Mouse (Mus musculus) hindbrain, embryonic 14.5 days (tissue): ENCODE results near the gene Mmp11. TPM values are rescaled to one million over a fixed set of nuclear protein-coding genes. Genes with fewer than 3 reads are reported as not detected.

Source experiments
- ATAC-seq: fragments of 200-750 bp; cut with Nextera tagmentation; 2 replicates; pipeline ENCODE4 v1.8.0; 2017; ENCODE audit warnings: moderate number of reproducible peaks, mild to moderate bottlenecking, moderate TSS enrichment, moderate library complexity; ENCODE audit not compliant: low FRiP score
- DNase-seq: peaks from one replicate; pipeline ENCODE4 v3.0.0-alpha.2; 2015; ENCODE audit warnings: low spot score
- H3K27ac ChIP-seq: fragments of 300-500 bp; sonication (generic); 2 replicates; pipeline ENCODE4 v1.5.1; 2014; ENCODE audit warnings: mild to moderate bottlenecking, moderate library complexity
- H3K27me3 ChIP-seq: fragments of 300-500 bp; sonication (generic); 2 replicates; pipeline ENCODE4 v1.6.1; 2014; ENCODE audit warnings: mild to moderate bottlenecking, low read length, mixed read lengths; ENCODE audit not compliant: control insufficient read depth, insufficient read depth
- H3K36me3 ChIP-seq: fragments of 300-500 bp; sonication (generic); replicated peaks from 2 replicates; pipeline ENCODE4 v1.6.1; 2014; ENCODE audit not compliant: control insufficient read depth, insufficient read depth
- H3K4me1 ChIP-seq: fragments of 300-500 bp; sonication (generic); replicated peaks from 2 replicates; pipeline ENCODE4 v1.6.1; 2014; ENCODE audit warnings: antibody characterized with exemption, low read length, mixed read lengths; ENCODE audit not compliant: control insufficient read depth, insufficient read depth
- H3K4me2 ChIP-seq: fragments of 300-500 bp; sonication (generic); replicated peaks from 2 replicates; pipeline ENCODE4 v1.6.1; 2014; ENCODE audit warnings: mild to moderate bottlenecking, moderate library complexity
- H3K4me3 ChIP-seq: fragments of 300-500 bp; sonication (generic); replicated peaks from 2 replicates; pipeline ENCODE4 v1.5.1; 2014; ENCODE audit warnings: mild to moderate bottlenecking, low read length
- H3K9ac ChIP-seq: fragments of 300-500 bp; sonication (generic); 2 replicates; pipeline ENCODE4 v1.6.1; 2014
- H3K9me3 ChIP-seq: fragments of 300-500 bp; sonication (generic); 2 replicates; pipeline ENCODE4 v1.6.1; 2016; ENCODE audit warnings: low read length; ENCODE audit not compliant: control insufficient read depth
- WGBS: fragments of 180-500 bp; shearing (Covaris S2); extraction: QIAGEN DNeasy Blood & Tissue Kit; methylation state at CpG from one replicate; pipeline ENCODE4 v1.1.7; 2014; 5-methylcytosine and 5-hydroxymethylcytosine counted together
- polyA plus RNA-seq: library from polyadenylated mRNA; unstranded; fragments of >200 nt; fragmentation: Nextera tagmentation; extraction: Ambion mirVana; gene quantifications from 2 replicates; pipeline ENCODE4 v1.2.1, GENCODE M21; 2014

Gene Mmp11
- polyA plus RNA-seq, 1 experiment from 2014 or later = 18.0 TPM

DNA sequence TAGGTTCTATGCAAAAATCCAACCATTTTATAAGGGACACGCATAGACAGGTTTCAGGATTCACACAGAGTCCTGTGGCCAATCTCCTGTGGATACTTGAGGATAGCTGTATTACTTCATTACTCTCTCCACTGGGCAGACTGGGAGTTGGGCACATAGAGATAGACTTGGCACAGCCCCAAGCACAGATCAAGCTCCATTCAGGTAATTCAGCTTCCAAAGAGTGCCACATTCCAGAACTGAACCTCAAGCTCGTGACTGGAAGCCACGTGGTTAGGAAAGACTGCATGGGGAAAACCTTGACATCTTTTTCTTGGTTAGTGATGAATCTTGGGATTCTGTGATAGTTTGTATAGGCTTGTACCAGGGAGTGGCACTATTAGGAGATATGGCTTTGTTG is 57.5 kb downstream of the Mmp11 start:
- H3K4me2 ChIP-seq = no peak overlapping the region
- 91% methylated on average over 3 of the region's 3 CpGs for WGBS
- no peak for ATAC-seq

GRCm38 (mm10) chr10:75873543-75874170 is 62.6 kb downstream of the Mmp11 start:
- Histone ChIP-seq H3K9me3 (no peaks in the 10 kb centered on the region), H3K27me3 (no peaks in the 10 kb centered on the region), H3K4me2 (peak overlapping the region; percentile 61), H3K4me3 (peak overlapping the region; percentile 28), H3K27ac (peak overlapping the region; percentile 92), H3K36me3 (no peaks in the 10 kb centered on the region), H3K9ac (peak overlapping the region; percentile 57), H3K4me1 (peaks cover 15% of the 10 kb centered on the region)
- peak; percentile 43 for DNase-seq
- WGBS = 10% methylated on average over 10 of the region's 10 CpGs
- ATAC-seq = no peak

More for the DNA sequence above, 57.5 kb downstream of the Mmp11 start:
- Histone ChIP-seq H3K9me3 (no peaks in the 10 kb centered on the region), H3K4me1 (peaks cover 11% of the 10 kb centered on the region; the same call in 1 of the 2 replicates), H3K27ac (no peak overlapping the region), H3K4me3 (no peak overlapping the region), H3K36me3 (no peaks in the 10 kb centered on the region), H3K9ac (no peak overlapping the region), H3K27me3 (no peaks in the 10 kb centered on the region)
- no peak for DNase-seq

Other genes starting within 250 kb of the Mmp11 start
- 32.4 and 40.4 TPM in 2 replicates for gene Cabin1, start 172.2 kb downstream of the Mmp11 start, polyA plus RNA-seq
- gene Ddt, start 163.1 kb downstream of the Mmp11 start, polyA plus RNA-seq = 84.3 and 89.8 TPM in 2 replicates
- gene Gm20441, start 155.5 kb downstream of the Mmp11 start, polyA plus RNA-seq = not detected in 2 replicates
- 0.57 and 1.4 TPM in 2 replicates for gene Gstt3, start 155.1 kb downstream of the Mmp11 start, polyA plus RNA-seq
- 12.1 and 12.2 TPM in 2 replicates for gene Gstt1, start 137.9 kb downstream of the Mmp11 start, polyA plus RNA-seq
- gene Gstt4, start 114.0 kb downstream of the Mmp11 start, polyA plus RNA-seq = not detected in 2 replicates
- gene Gstt2, start 99.1 kb downstream of the Mmp11 start, polyA plus RNA-seq = 5.8 and 8.3 TPM in 2 replicates
- 1,642 and 1,896 TPM in 2 replicates for gene Mif, start 76.3 kb downstream of the Mmp11 start, polyA plus RNA-seq
- gene Derl3, start 43.1 kb downstream of the Mmp11 start, polyA plus RNA-seq = 0.91 and 1.5 TPM in 2 replicates
- 230 and 231 TPM in 2 replicates for gene Smarcb1, start 14.9 kb downstream of the Mmp11 start, polyA plus RNA-seq
- gene Chchd10, start 3.4 kb downstream of the Mmp11 start, polyA plus RNA-seq = 148 TPM in 2 replicates
- 2.4 and 3.1 TPM in 2 replicates for gene Gm867, start 4.2 kb upstream of the Mmp11 start, polyA plus RNA-seq
- gene Vpreb3, start 6.6 kb upstream of the Mmp11 start, polyA plus RNA-seq = 0.48 and 1.6 TPM in 2 replicates
- gene Gm5134, start 18.0 kb upstream of the Mmp11 start, polyA plus RNA-seq = 0.14 TPM in 1 of 2 replicates, not detected in the other
- gene Zfp280b, start 96.2 kb upstream of the Mmp11 start, polyA plus RNA-seq = 11.2 and 11.9 TPM in 2 replicates
- gene Slc5a4b, start 174.5 kb upstream of the Mmp11 start, polyA plus RNA-seq = not detected in 2 replicates
- not detected in 2 replicates for gene Slc5a4a, start 211.0 kb upstream of the Mmp11 start, polyA plus RNA-seq